Mouse (Mus musculus): ENCODE data around the gene Prph2. TPM values are rescaled to one million over a fixed set of nuclear protein-coding genes. Genes with fewer than 3 reads are reported as not detected.

Prph2 gene
- not detected for polyA plus RNA-seq (2017; shearing (Covaris generic))

- ATAC-seq, result no peak
Observed at GRCm38 (mm10) chr17:46910186-46910585, at the start of gene Prph2. TSS of gene Prph2 (plus strand) at chr17:46910459.

DNA sequence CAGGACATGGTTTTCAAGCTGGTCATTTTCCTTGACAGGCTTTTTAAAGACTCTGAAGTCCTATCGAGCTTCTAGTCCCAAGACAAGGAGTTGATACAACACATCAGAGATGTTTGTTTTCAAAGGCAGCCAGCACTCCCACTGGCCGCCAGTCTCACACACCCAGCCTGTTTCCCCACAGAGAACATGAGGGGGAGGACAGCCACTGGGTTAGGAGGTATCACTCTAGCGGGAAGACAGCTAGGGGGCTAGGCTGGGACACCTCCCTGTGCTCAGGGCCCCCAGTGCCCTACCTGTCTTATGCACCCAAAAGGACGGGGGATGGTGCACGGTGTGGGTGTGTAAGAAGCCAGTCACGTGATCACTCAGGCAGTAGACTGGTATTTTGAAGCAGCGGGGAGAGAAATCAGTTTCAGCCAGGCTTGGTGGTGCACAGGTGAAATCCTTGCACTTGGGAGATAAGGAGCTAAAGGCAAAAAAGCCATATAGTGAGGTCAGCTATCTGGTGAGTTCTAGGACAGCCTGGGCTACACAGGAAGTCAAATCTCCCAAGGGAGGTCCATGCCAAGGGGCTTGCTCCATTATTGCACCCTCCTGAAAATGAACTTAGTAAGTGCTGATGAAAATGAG is 45.6 kb upstream of the Prph2 start:
- no peak for ATAC-seq

GRCm38 (mm10) chr17:46866836-46867235 is 43.4 kb upstream of the Prph2 start:
- no peak for ATAC-seq

DNA sequence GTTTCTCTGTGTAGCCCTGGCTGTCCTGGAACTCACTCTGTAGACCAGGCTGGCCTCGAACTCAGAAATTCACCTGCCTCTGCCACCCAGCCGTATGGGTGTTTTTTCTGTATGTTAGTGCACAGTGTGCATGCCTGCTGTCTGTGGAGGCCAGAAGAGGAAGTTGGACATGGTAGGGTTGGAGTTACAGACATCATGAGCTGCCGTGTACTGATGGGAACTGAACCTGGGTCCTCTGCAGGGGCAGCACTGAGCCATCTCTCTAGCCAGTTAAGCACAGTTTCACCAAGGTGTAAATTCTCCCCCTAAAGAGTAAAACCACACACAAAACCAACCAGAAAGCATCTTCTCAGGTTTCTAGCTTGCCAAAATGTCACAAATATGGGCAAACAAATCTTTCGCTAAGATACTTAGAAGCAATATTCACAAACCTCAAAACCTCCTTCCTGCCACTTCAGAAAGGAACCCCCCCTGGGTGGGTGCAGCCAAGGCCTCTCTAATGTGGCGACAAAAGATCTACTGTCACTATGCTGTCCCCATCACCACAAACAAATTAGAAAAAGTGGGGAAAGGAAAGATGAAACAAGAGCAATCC is 40.0 kb upstream of the Prph2 start:
- peak; percentile 83 for ATAC-seq

- ATAC-seq, result peak; percentile 74
Observed at GRCm38 (mm10) chr17:46870913-46871312, 39.3 kb upstream of the Prph2 start.

GRCm38 (mm10) chr17:46872806-46873205 is 37.5 kb upstream of the Prph2 start:
- no peak for ATAC-seq

- ATAC-seq, result no peak
Observed at GRCm38 (mm10) chr17:46874133-46874532, 36.1 kb upstream of the Prph2 start.

DNA sequence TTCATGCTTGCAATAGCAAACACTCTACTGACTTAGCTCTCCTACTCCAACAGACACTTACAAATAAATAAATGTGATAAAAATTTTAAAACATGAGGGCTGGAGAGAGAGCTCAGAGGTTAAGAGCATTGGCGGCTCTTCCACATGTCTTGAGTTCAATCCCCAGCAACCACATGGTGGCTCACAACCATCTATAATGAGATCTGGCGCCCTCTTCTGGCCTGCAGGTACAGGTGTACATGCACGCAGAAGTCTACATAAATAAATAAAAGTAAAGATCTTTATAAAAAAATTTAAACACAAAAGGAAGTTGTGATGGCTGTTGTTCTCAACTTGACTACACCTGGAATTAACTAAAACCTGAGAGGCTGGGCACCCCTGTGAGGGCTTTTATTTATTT is 34.6 kb upstream of the Prph2 start:
- no peak for ATAC-seq

DNA sequence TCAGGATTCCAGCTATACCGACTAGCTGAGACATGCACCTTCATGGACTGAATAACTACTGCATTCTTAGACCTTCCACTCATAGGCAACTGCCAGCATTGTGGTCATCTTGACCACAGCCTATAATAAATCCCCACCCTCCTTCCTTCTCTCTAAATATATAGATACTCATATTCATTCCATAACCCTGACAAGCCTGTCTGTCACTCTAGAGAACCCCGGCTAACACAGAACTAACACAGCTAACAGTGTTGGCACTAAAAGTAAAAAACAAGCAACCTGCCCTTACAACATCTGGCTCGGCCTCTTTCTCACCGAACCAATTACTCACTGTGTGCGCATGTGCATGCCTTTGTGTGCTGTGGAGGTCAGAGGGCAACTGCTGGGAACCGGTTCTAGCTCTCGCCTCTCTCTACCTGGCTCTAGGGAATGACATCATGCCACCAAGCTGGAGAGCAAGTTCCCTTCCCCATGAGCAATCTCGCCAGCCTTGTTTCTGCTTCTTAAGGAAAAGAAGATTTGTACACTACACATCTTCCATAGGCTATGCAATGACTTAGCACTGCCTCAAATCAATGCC is 33.8 kb upstream of the Prph2 start:
- no peak for ATAC-seq

GRCm38 (mm10) chr17:46877061-46877460 is 33.2 kb upstream of the Prph2 start:
- ATAC-seq, result no peak

DNA sequence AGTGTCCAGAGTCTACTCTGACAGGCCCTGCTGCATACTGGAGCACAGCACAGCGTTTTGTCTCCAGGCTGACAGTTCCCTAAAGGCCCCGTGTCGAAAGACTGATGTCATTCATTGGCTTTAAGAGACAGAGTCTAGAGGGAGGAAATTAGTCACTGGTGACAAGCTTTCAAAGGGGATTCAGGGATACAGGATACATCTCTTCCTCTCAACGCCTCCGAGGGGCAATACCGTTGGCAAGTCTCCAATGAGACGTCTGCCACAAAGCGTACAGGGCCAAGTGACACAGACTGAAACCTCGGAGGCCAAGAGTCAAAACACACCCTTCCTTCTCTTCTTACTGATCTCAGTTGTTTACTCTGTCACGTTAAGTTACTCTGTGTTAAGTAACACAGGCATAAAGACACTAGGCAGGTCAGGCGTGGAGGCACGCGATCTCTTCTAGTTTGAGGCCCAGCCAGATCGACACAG is 30.4 kb upstream of the Prph2 start:
- ATAC-seq, result peak; percentile 81

GRCm38 (mm10) chr17:46880322-46880721 is 29.9 kb upstream of the Prph2 start:
- ATAC-seq, result no peak

DNA sequence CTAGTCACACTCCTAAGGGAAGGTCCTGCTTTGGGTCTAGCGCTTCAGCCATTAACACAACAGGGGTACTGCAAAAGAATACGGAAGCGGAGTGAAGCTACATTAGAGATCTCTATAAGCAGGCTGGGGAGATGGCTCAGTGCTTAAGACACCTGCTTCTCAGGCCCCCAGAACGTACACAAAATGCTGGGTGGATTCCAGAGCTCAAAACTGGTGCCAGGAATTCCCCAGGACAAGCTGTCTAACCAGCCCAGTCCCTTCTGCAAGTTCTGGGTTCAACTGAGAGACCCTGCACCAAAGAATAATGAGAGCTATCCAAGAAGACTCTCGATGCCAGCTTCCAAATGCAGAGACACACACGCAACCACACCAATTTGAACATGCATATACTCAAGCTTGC is 28.5 kb upstream of the Prph2 start:
- no peak for ATAC-seq

DNA sequence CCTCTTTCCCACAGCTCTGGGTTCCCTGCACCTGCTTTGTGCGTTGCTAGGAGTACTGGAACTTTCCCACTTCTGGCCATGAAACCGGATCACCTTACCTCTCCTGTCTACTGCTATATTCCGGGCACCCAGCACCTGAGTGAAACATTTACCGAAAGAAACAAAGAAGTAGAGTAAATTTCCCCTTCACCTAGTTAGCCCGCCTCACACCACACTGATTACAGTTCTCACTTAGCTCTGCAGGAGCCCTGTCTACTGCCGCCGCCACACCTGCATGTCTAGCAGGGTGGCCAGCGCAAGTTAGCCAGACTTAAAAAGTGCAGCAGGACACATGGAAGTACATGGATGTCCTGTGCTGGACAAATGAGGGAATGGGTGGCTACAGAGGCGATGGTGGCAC is 27.2 kb upstream of the Prph2 start:
- ATAC-seq, result no peak

DNA sequence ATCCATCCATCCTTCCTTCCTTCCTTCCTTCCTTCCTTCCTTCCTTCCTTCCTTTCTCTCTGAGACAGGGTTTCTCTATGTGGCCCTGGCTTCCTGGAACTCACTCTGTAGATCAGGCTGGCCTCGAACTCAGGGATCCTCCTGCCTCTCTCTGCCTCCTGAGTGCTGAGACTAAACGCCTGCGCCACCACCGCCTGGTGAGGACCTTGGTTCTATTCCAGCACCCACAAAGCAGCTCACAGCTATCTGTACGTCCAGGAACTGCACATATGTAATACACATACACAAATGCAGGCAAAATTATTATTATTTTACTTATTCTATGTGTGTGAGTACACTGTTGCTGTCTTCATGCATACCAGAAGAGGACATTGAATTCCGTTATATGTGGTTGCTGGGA is 25.5 kb upstream of the Prph2 start:
- ATAC-seq, result no peak

DNA sequence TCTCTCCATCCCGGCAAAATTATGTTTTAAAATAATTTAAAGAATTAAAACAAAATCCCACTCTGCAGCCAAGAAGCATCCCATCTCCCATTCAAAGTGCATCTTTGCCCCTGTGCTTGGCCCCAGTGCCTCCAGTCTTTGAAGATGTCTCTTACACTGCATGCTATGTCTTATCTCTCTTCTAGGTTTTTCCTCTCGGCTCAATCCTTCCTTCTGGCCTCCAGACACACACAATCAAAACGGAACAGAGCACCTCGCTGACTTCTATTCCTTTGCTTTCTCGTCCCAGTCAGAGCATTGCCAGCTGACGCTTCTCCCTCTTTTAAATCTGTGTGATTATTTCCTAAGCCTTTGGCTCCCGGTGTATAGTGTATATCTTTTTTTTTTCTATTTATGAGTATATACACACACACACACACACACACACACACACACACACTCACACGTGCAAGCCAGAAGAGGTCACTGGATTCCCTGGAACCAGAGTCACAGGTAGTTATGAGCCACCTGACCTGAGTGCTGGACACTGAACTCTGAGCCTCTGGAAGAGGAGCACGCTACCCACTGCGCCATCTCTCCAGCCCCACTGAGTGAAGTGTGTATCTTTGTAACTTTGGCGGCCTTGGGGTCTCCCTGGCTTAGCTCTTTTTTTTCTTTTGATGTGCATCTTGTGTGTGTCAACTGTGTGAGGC is 24.9 kb upstream of the Prph2 start:
- ATAC-seq, result no peak

DNA sequence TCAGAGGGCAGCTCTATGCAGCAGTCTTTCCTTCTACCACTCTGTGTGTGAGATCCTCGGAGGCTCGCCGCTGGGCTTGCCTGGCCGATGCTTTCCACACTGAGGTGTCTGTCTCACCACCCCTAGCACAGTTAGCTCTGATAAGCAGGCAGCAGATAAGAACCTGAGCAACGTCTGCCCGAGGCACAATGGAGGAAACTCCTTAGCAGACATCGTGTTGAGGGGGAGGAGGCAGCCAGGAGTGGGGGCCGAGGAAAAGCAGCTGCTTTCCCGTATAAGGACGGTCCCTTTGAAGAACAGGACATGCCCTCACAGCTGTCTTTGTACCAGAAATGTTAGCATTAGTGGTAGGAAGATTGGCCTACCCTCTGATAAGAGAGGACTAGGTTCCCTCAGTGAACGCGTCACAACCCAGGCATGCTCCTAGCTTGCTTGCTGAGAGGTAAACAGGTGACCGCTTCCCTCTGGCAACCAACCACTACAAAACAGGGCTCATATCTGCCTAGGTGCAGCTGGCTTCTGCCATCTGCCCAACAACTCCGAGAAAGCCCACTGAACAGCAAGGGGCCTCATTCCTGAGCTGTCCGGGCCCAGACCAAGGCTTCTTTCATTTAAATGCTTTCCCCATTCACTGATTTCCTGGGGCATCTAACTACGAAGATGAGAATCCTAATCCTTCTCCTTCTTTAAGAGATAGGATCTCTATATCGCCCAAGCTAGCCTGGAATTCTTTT is 24.2 kb upstream of the Prph2 start:
- ATAC-seq, result no peak

DNA sequence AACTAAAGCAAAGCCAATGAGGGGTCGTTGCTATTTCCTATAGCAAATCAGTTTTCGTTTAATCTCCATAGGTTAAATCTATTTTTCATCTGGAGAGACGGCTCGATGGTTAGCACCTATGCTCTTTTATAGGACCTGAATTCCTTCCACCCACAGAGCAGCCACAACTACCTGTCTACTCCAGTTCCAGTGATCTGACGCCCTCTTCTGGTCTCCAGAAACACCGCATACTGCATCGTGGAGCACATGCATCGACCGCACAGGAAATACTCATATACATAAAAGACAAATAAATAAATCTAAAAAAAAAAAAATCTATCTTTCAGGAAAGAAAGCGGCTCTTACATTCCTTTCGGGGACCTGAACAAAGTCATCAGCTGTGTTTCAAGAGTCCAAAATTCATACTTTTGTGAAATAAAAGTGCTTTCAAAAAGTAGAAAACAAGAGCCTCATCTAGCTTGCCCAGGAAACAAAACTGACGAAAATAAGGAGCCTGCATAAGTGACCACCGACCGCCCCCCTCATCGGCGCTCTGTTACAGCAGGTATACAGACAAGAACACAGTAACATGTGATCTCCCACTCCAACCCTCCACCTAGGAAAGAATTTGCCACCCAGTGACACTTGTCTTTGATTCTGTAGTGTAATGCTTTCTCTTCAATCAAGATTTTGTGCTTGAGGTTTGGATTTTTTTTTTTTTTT is 21.6 kb upstream of the Prph2 start:
- ATAC-seq, result peak; percentile 21

DNA sequence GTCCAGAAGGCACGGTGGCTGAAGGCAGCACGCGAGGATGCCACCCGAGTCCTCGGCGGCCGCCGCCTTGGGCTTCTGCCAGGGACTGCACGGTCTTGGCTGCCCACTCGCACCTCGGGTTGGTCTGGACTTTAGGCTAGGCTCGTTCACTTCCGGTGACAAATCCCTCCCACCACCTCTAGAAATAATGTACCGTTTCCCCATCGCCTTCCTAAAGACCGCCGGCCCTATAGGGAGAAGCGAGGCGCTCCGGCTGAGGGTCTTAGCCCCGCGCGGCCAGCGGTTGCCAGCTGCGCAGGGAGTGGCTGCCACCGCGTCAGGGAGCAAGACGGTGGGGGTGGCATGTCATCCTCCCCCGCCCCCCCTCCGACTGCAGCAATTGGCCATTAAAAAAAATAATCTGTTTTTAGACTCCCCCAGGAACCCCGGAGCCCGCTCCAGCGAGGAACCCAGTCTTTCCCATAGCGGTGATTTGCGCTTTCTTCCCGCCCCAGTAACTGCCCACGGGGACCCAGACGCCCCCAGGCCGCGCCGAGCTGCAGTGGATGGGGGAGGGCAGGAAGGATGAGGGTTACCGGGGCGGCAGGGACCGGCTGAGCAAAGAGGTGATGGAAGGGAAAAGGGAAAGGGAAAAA is 20.7 kb upstream of the Prph2 start:
- ATAC-seq, result peak; percentile 18

GRCm38 (mm10) chr17:46890116-46890815 is 20.0 kb upstream of the Prph2 start, which contains the start of gene Tbcc:
TSS of gene Tbcc (plus strand) at chr17:46890684.
- peak; percentile 88 for ATAC-seq
